Mouse (Mus musculus): Measurements from ENCODE around the gene Hes1.

DNA sequence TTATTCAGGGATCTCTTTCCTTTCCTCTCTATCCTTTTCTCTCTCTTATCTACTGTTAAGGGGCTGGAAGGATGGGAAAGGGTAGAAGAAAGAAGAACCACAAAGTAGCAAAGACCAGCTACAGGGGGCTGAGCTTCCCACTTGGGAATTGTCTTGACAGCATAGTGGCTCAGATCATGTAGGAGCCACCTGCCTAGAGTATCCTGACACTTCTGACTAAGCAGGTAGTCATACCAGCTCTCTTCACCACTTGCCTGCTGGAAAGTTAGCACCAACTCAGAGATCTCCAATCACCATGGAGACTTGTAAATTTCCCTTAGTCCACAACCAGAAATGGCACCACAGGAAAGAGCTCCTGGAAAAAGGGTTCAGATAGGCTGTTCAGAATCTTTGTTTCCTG is 46.9 kb downstream of the Hes1 start:
- TF ChIP-seq CTCF (IDR thresholded peaks at IDR 0.05) (no peak), POLR2A (IDR thresholded peaks at IDR 0.05; ENCODE audit: insufficient read depth, low read depth, low read length) (no peak), EP300 (IDR thresholded peaks at IDR 0.05; ENCODE audit: insufficient read depth, low read depth, low read length) (no peak)
